Mouse (Mus musculus) heart, embryonic 16.5 days (tissue): Measurements from ENCODE around the gene Aldh3a2. TPM values are rescaled to one million over a fixed set of nuclear protein-coding genes. Genes with fewer than 3 reads are reported as not detected.
A peak's percentile ranks its signal among the peaks of the same experiment; 100 is the strongest.

ENCODE experiments used
- ATAC-seq: fragments of 200-750 bp; cut with Nextera tagmentation; replicated peaks from 2 replicates; pipeline ENCODE4 v1.8.0; 2017; ENCODE audit warnings: moderate number of reproducible peaks; ENCODE audit not compliant: insufficient read depth, low FRiP score; ENCODE audit errors: extremely low read depth
- H3K27ac ChIP-seq: fragments of 300-500 bp; sonication (generic); 2 replicates; pipeline ENCODE4 v1.5.1; 2014; ENCODE audit warnings: mild to moderate bottlenecking, low read length, control low read depth, moderate library complexity
- H3K27me3 ChIP-seq: fragments of 300-500 bp; sonication (generic); 2 replicates; pipeline ENCODE4 v1.6.1; 2014; ENCODE audit warnings: low read length, mixed read lengths; ENCODE audit not compliant: control insufficient read depth, insufficient read depth
- H3K36me3 ChIP-seq: fragments of 300-500 bp; sonication (generic); 2 replicates; pipeline ENCODE4 v1.6.1; 2014; ENCODE audit not compliant: control insufficient read depth, insufficient read depth
- H3K4me1 ChIP-seq: fragments of 300-500 bp; sonication (generic); 2 replicates; pipeline ENCODE4 v1.6.1; 2014; ENCODE audit warnings: low read length, mixed read lengths; ENCODE audit not compliant: control insufficient read depth, insufficient read depth
- H3K4me2 ChIP-seq: fragments of 300-500 bp; sonication (generic); 2 replicates; pipeline ENCODE4 v1.6.1; 2014; ENCODE audit warnings: low read depth, mild to moderate bottlenecking, control low read depth, low read length
- H3K4me3 ChIP-seq: fragments of 300-500 bp; sonication (generic); 2 replicates; pipeline ENCODE4 v1.5.1; 2014; ENCODE audit warnings: mild to moderate bottlenecking, control low read depth, low read length
- H3K9ac ChIP-seq: fragments of 300-500 bp; sonication (generic); 2 replicates; pipeline ENCODE4 v1.6.1; 2014; ENCODE audit warnings: low read length, control low read depth
- H3K9me3 ChIP-seq: fragments of 300-500 bp; sonication (generic); replicated peaks from 2 replicates; pipeline ENCODE4 v1.6.1; 2016; ENCODE audit warnings: low read length; ENCODE audit not compliant: control insufficient read depth
- WGBS: fragments of 180-500 bp; shearing (Covaris S2); extraction: QIAGEN DNeasy Blood & Tissue Kit; methylation state at CpG from one replicate; pipeline ENCODE4 v1.1.7; 2014; 5-methylcytosine and 5-hydroxymethylcytosine counted together
- polyA plus RNA-seq: library from polyadenylated mRNA; unstranded; fragments of >200 nt; fragmentation: Nextera tagmentation; extraction: Ambion mirVana; gene quantifications from 2 replicates; pipeline ENCODE4 v1.2.1, GENCODE M21; 2015

The Aldh3a2 gene
- polyA plus RNA-seq, 1 experiment from 2014 or later, result 33.2 TPM

- 57% methylated on average over 3 of the region's 3 CpGs for WGBS
- H3K4me1 ChIP-seq, result peaks cover 15% of the 10 kb centered on the region
- H3K9me3 ChIP-seq, result 0 out of 2 replicates have a peak, but pooled peaks cover 3% of the 10 kb centered on the region
- no peaks in the 10 kb centered on the region for H3K36me3 ChIP-seq
- H3K4me2 ChIP-seq, result peak overlapping the region; percentile 60
- H3K9ac ChIP-seq, result no peak overlapping the region
- no peak overlapping the region for H3K4me3 ChIP-seq
- no peaks in the 10 kb centered on the region for H3K27me3 ChIP-seq
- H3K27ac ChIP-seq, result no peak overlapping the region
- ATAC-seq, result no peak
These were observed 32.9 kb upstream of the Aldh3a2 start for GRCm38 (mm10) chr11:61300205-61300604.

- H3K9ac ChIP-seq, result no peak overlapping the region
- H3K4me2 ChIP-seq, result no peak overlapping the region
- peaks cover 15% of the 10 kb centered on the region for H3K4me1 ChIP-seq
- H3K4me3 ChIP-seq, result no peak overlapping the region
- 0 out of 2 replicates have a peak, but pooled peaks cover 3% of the 10 kb centered on the region for H3K9me3 ChIP-seq
- 62% methylated on average over 2 of the region's 2 CpGs for WGBS
- H3K36me3 ChIP-seq, result no peaks in the 10 kb centered on the region
- H3K27me3 ChIP-seq, result no peaks in the 10 kb centered on the region
- H3K27ac ChIP-seq, result no peak overlapping the region
- no peak for ATAC-seq
These were observed 30.6 kb upstream of the Aldh3a2 start for GRCm38 (mm10) chr11:61297901-61298300.

GRCm38 (mm10) chr11:61297326-61297725 is 30.1 kb upstream of the Aldh3a2 start:
- WGBS, result 90% methylated on average over 2 of the region's 2 CpGs
- no peaks in the 10 kb centered on the region for H3K36me3 ChIP-seq
- no peak for ATAC-seq

DNA sequence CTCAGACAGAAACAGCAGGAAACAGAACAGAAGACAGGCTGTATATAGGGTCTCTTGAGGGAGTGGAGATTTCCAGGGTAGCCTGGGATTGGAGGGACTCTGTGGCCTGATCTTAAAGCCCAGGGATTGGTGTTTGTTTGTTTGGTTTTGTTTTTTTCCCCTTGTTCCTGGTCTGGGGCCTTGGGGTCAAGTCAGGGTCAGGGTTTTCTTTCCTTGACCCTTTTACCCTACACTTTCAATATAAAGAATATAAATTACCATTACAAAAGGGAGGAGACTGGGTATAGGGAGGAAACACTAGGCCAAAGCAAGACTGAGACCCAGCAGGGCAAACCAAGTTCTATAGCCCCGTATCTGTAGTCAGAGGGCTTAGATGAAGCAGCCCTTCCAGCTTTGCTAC is 29.3 kb upstream of the Aldh3a2 start:
- no peaks in the 10 kb centered on the region for H3K27me3 ChIP-seq
- no peak overlapping the region for H3K9ac ChIP-seq
- no peaks in the 10 kb centered on the region for H3K36me3 ChIP-seq
- WGBS, result 66% methylated on average over 1 of the region's 1 CpGs
- H3K9me3 ChIP-seq, result 0 out of 2 replicates have a peak, but pooled peaks cover 3% of the 10 kb centered on the region
- no peak for ATAC-seq
- H3K4me3 ChIP-seq, result no peak overlapping the region
- peaks cover 15% of the 10 kb centered on the region for H3K4me1 ChIP-seq
- H3K27ac ChIP-seq, result no peak overlapping the region
- H3K4me2 ChIP-seq, result no peak overlapping the region

More at GRCm38 (mm10) chr11:61297326-61297725, 30.1 kb upstream of the Aldh3a2 start:
- no peak overlapping the region for H3K4me3 ChIP-seq
- H3K9ac ChIP-seq, result no peak overlapping the region
- no peaks in the 10 kb centered on the region for H3K27me3 ChIP-seq
- H3K4me2 ChIP-seq, result no peak overlapping the region
- H3K4me1 ChIP-seq, result peaks cover 15% of the 10 kb centered on the region
- no peak overlapping the region for H3K27ac ChIP-seq
- H3K9me3 ChIP-seq, result 0 out of 2 replicates have a peak, but pooled peaks cover 3% of the 10 kb centered on the region

DNA sequence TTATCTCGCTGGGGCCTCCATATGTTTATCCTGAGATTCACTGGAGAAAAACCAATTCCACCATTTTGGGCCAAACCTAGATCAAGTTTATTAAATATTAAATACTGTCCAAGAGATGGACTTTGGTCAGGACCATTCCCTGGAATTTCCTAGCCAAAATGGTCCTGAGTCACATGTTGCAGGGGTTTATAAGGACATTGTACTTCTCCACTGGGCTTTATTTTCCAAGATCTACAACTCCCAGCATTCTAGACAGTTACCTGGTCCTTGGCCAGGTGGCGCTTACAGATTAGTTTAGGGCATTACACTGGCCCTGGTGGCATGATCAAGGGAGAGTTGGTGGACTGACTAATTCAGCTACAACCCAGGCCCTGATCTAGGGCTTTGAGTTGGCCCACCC is 28.3 kb upstream of the Aldh3a2 start:
- Histone ChIP-seq H3K27ac (no peak overlapping the region), H3K4me1 (peaks cover 12% of the 10 kb centered on the region), H3K4me2 (no peak overlapping the region), H3K4me3 (no peak overlapping the region), H3K36me3 (no peaks in the 10 kb centered on the region), H3K9ac (no peak overlapping the region), H3K27me3 (no peaks in the 10 kb centered on the region), H3K9me3 (0 out of 2 replicates have a peak, but pooled peaks cover 3% of the 10 kb centered on the region)
- ATAC-seq, result no peak
- 84% methylated on average over 2 of the region's 2 CpGs for WGBS

GRCm38 (mm10) chr11:61294431-61294830 is 27.2 kb upstream of the Aldh3a2 start:
- Histone ChIP-seq H3K27me3 (no peaks in the 10 kb centered on the region), H3K27ac (no peak overlapping the region), H3K36me3 (no peaks in the 10 kb centered on the region), H3K9ac (no peak overlapping the region), H3K4me2 (no peak overlapping the region), H3K9me3 (0 out of 2 replicates have a peak, but pooled peaks cover 3% of the 10 kb centered on the region), H3K4me1 (peaks cover 3% of the 10 kb centered on the region; the same call in 1 of the 2 replicates), H3K4me3 (no peak overlapping the region)
- no peak for ATAC-seq
- 58% methylated on average over 3 of the region's 3 CpGs for WGBS

DNA sequence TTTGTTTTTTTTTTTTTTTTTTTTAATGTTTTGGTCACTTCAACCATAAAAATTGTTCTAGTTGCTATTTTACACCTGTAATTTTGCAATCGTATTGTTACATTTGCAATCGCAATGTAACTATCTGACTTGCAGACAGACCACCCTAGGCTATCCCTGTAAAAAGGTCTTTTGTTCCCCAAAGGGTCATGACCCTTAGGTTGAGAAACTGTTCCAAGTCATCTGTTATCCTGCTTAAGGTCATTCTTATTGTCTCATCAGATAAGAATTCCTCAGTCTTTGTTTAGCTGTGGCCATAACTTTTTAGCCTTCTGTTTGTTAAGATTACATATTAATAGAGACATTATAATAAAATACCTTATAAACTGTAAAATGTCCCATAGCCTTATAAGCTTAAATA is 26.0 kb upstream of the Aldh3a2 start:
- no peak overlapping the region for H3K9ac ChIP-seq
- no peaks in the 10 kb centered on the region for H3K36me3 ChIP-seq
- no peaks in the 10 kb centered on the region for H3K27me3 ChIP-seq
- no peaks in the 10 kb centered on the region for H3K4me1 ChIP-seq
- H3K4me2 ChIP-seq, result no peak overlapping the region
- H3K4me3 ChIP-seq, result no peak overlapping the region
- 0 out of 2 replicates have a peak, but pooled peaks cover 3% of the 10 kb centered on the region for H3K9me3 ChIP-seq
- H3K27ac ChIP-seq, result no peak overlapping the region
- ATAC-seq, result no peak
- WGBS, result 80% methylated on average over 2 of the region's 2 CpGs

DNA sequence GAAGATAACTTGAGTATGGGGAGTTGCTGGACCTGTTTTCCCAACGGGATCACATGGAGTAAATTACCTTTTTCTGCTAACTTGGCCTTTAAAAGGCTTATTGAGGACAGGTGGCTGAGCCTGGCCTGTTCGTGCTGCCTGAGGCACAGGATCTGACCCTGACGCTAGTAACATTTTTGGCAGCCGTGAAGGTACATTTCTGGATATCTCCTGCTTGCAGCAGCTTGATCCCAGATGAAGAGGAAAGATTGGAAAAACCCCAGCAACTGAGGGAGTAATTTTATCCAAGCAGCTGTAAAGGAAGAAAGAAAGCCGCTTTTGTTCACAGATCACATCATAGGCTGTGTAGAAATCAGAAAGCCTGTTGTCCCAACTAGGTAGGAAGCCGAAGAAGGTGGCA is 17.1 kb upstream of the Aldh3a2 start:
- no peak overlapping the region for H3K4me3 ChIP-seq
- no peak overlapping the region for H3K4me2 ChIP-seq
- 77% methylated on average over 6 of the region's 6 CpGs for WGBS
- H3K9ac ChIP-seq, result no peak overlapping the region
- no peak overlapping the region for H3K27ac ChIP-seq
- H3K36me3 ChIP-seq, result no peaks in the 10 kb centered on the region
- no peaks in the 10 kb centered on the region for H3K27me3 ChIP-seq
- H3K9me3 ChIP-seq, result peaks cover 4% of the 10 kb centered on the region; the same call in 1 of the 2 replicates
- no peaks in the 10 kb centered on the region for H3K4me1 ChIP-seq
- no peak for ATAC-seq

GRCm38 (mm10) chr11:61283414-61284049 is 16.3 kb upstream of the Aldh3a2 start:
- Histone ChIP-seq H3K27me3 (no peaks in the 10 kb centered on the region), H3K9ac (no peak overlapping the region), H3K4me1 (no peaks in the 10 kb centered on the region), H3K27ac (no peak overlapping the region), H3K9me3 (peaks cover 4% of the 10 kb centered on the region; the same call in 1 of the 2 replicates), H3K36me3 (no peaks in the 10 kb centered on the region), H3K4me2 (no peak overlapping the region), H3K4me3 (no peak overlapping the region)
- WGBS, result 64% methylated on average over 10 of the region's 10 CpGs
- ATAC-seq, result no peak
